Mouse (Mus musculus) liver, embryonic 14.5 days (tissue): ENCODE data around the gene Mbd4.

Experiments
- CTCF ChIP-seq: IDR thresholded peaks from 2 replicates; pipeline ENCODE4 v1.5.1; 2016; ENCODE audit warnings: antibody characterized with exemption, low read depth, control low read depth
- EP300 ChIP-seq: IDR thresholded peaks from 2 replicates; pipeline ENCODE4 v1.6.1; 2016; ENCODE audit warnings: antibody characterized with exemption, low read depth

DNA sequence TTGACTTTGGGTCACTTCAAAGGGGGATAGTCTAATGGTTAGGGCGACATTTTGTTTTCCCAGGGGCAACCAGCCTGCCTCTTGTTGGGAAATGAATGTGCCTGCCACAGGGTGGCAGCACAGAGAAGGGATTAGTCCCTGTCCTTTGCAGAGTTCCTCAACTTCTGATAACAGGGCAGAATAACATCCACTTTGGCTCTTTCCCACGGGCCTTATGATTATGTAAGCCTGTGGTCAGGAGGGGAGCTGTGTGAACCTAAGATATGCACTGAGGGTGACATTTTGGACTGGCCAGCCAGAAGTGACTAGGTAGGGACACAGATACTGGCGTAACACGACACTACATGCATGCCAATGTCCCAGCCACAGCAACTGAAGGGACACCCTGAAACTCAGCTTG lies 39.1 kb downstream of the Mbd4 start:
- TF ChIP-seq EP300 (peak; percentile 19; the same call in 1 of the 2 replicates), CTCF (peak; percentile 90)
